Mouse (Mus musculus) monocyte, adult 5-6 weeks (primary cell): ENCODE results near the gene Olfr390. TPM values are rescaled to one million over a fixed set of nuclear protein-coding genes. Genes with fewer than 3 reads are reported as not detected.

Source experiments
- ATAC-seq: fragments of 153-309, 156-312 bp; replicated peaks from 2 replicates; pipeline ENCODE4 v1.8.0; 2017; ENCODE audit warnings: mild to moderate bottlenecking; ENCODE audit not compliant: low TSS enrichment, insufficient number of reproducible peaks, severe bottlenecking, poor library complexity, low FRiP score
- total RNA-seq: library from RNA; stranded (forward); fragments of 200-1000, 200-491, 200-594 nt; gene quantifications from 3 replicates; pipeline ENCODE4 v1.2.3, GENCODE M21; 2017

The Olfr390 gene
- not detected in 3 replicates for total RNA-seq

GRCm38 (mm10) chr11:73782664-73783063 is at the start of gene Olfr390:
Gene Olfr390, plus strand, starts transcription at chr11:73782964.
- no peak for ATAC-seq

- ATAC-seq = no peak
Observed at GRCm38 (mm10) chr11:73759115-73759514, 23.6 kb upstream of the Olfr390 start.

- ATAC-seq = no peak
Observed at GRCm38 (mm10) chr11:73780613-73781012, 2.2 kb upstream of the Olfr390 start, which contains the start of gene Olfr389. Gene Olfr389, minus strand, starts transcription at chr11:73780713.

DNA sequence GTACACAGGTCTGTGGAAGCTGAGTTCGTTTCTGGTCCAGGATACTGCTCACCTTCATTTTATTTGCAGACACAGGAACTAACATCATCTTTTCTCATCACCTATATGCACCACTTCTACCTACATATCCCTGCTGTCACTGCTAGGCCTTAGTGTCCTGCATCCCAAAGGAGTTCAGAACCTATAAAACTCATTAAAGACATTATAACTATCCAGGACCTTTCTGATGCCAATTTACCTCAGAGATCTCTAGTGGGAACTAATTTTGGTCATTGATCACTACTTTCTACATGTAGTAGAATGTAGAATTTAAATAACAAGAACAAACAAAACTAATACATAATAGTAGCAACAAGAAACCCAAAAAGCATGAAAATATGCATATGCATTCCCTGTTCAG is 20.2 kb downstream of the Olfr390 start, which contains the start of gene Olfr391-ps:
TSS of gene Olfr391-ps (minus strand) at position 101 of the 400 bp plus-strand sequence.
- no peak for ATAC-seq

DNA sequence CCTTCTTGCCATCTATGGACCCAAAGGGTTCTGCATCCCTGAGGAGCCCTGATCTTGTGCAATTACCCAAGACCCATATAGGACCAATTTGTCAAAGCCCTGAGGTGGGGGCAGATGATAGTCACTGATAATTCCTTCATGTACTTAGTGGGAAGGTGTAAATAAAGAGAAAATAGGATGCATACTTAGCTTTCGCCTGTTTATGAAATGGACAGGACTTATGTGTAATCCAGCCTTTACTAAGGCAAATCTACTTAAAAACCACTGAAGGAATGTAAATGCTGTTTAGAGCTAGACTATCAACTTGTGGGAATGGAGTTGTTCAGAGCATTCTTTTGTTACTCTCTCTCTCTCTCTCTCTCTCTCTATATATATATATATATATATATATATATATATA is 34.2 kb downstream of the Olfr390 start, which contains the start of gene Olfr392:
TSS of gene Olfr392 (minus strand) at position 101 of the 400 bp plus-strand sequence.
- no peak for ATAC-seq

Other genes starting within 250 kb of the Olfr390 start
- not detected in 3 replicates for gene Olfr385, start 190.0 kb upstream of the Olfr390 start, total RNA-seq
- not detected in 3 replicates for gene Olfr384, start 184.4 kb upstream of the Olfr390 start, total RNA-seq
- not detected in 3 replicates for gene Zfp735, start 94.2 kb upstream of the Olfr390 start, total RNA-seq
- not detected in 3 replicates for gene Olfr389, start 2.3 kb upstream of the Olfr390 start, total RNA-seq
- gene Olfr391-ps, start 20.1 kb downstream of the Olfr390 start, total RNA-seq = not detected in 3 replicates
- gene Olfr392, start 34.1 kb downstream of the Olfr390 start, total RNA-seq = not detected in 3 replicates
- not detected in 3 replicates for gene Olfr393, start 68.5 kb downstream of the Olfr390 start, total RNA-seq
- not detected in 3 replicates for gene Olfr394, start 107.8 kb downstream of the Olfr390 start, total RNA-seq
- not detected in 3 replicates for gene Olfr395, start 126.3 kb downstream of the Olfr390 start, total RNA-seq
- gene Olfr23, start 153.7 kb downstream of the Olfr390 start, total RNA-seq = not detected in 3 replicates
- gene Olfr397, start 177.9 kb downstream of the Olfr390 start, total RNA-seq = not detected in 3 replicates
- not detected in 3 replicates for gene Olfr398, start 207.4 kb downstream of the Olfr390 start, total RNA-seq